Mouse (Mus musculus) cerebellum, postnatal 10 days (tissue): Measurements from ENCODE around the gene Capns1.
"Not testable (repeated sequence)": the region's sequence is repeated elsewhere in the genome, so short reads cannot be mapped to it uniquely, and the experiment has no call there.

ENCODE experiments used
- DNase-seq, 2 experiments: peaks; one replicate each; pipeline ENCODE4 v3.0.0; 2021; ENCODE audit warnings: mixed read lengths in 2 of 2

Capns1 gene

GRCm38 (mm10) chr7:30202895-30203690 is 4.5 kb upstream of the Capns1 start:
- DNase-seq = peak in 1 of 2 experiments; percentile 51

- not testable (repeated sequence) for DNase-seq
These were observed 2.0 kb upstream of the Capns1 start for GRCm38 (mm10) chr7:30200661-30201060.

DNA sequence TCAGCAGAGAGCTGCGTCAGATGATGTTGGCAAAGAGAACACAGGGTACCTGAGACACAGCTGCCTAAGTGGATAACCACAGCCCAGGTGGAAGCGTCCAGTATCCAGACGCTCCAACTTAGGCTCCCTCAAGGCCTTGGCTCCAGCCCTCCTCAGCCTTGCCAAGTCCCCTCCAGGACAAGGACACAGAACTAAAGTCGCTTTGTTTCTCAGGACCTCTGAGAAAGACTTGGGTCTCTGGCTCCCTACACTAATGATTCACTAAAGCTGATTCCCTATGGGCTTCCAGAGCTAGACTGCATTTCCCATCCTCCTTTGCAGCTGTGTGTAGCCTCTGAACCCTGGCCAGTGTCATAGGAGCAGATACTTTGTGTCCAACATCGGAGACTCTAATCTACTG is 1.6 kb upstream of the Capns1 start:
- no peak for DNase-seq

DNA sequence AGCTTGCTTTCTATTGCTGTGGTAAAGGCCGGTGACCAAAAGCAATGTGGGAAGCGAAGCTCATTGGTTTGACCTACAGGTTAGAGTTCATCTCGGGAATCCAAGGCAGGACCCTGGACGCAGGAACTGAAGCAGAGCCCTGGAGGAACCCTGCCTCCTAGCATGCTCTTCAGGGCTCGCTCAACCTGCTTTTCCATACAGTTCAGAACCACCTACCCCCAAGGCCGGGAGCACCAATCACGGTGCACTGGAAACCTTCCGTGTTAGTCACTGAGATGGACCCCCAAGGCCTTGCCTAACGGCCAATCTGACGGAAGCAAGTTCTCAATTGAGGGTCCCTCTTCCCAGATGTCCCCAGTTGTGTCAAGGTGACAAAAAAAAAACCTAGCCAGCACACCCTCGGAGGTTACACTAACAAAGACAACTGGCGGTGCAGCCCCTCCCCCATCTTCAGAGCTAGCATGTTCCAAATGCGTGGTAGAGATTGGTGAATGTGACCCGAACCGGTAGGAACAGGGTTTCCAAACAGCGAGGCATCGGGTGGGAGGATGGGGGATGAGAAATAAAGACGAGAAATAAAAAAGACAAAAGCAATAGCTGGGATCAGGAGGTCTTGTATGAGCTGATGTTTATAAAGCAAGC is 1.0 kb upstream of the Capns1 start:
- no peak for DNase-seq

GRCm38 (mm10) chr7:30197592-30198129 is 950 bp downstream of the Capns1 start:
- DNase-seq = no peak

GRCm38 (mm10) chr7:30196171-30196570 is 2.4 kb downstream of the Capns1 start:
- DNase-seq = no peak

- DNase-seq = no peak
These were observed 3.1 kb downstream of the Capns1 start for GRCm38 (mm10) chr7:30195461-30195860.

DNA sequence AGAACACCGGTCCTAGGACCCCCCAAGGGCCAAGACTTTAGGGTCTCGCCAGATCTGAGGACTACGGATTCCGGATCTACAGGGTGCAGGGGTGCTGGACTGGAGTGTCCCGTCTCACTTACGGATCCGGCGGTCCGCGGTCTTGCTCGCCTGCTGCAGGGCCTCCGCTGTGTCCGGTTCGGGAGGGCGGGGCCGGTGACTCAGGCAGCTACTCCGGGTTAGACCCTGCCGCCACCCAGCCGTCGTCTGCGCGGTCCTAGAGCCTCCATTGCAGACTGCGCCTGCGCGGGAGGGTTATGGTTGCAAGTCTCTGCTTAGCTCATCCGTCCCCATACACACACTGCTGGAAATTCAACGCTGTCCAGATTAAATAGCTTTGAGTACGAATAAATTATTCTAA is 3.7 kb downstream of the Capns1 start:
- peak; percentile 97 to 99 for DNase-seq

- DNase-seq = peak; percentile 83 to 88
These were observed 4.3 kb downstream of the Capns1 start for GRCm38 (mm10) chr7:30194101-30194831.

DNA sequence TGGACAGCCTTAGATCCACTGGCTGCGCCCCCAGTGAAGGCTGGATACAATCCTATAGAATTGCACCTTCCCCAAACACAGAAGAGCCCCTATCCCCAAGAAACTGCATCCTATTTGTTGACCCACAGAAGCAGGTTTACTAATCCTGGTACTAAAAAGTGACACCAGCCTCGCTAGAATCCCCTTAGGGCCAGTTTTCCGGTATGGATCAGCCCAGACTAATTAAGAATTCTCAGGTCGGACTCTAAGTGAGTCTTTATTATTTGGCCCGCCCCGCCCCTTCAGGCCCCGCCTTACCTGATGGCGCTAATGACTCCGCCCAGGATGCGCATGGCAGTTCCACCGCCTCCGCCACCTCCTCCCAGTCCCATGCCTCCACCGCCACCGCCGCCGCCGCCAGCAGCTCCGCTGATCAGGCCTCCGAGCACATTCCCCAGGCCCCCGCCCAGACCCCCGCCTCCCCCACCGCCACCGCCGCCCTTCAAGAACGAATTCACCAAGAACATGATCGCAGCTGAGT is 5.0 kb downstream of the Capns1 start:
- peak; percentile 87 to 91 for DNase-seq

- DNase-seq = peak in 1 of 2 experiments; percentile 20
These were observed 5.6 kb downstream of the Capns1 start for GRCm38 (mm10) chr7:30193013-30193412.

DNA sequence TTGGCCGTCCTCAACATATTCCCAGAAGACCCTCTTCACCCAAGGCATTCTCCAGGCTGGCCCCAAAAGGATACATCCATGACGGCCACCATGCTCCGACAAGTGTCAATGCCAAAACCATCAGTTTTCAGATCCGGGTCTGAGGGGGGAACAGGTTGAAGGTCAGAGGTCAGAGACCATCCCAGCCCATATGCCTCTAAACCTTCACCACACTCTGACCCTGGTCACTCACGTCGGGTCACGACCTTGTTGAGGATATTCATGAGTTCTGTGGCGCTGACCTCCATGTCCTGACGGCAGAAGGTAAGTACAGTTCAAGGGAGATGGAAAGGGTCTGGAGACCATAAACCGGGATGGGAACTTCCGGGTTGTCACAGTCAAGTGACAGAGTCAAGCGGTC is 6.5 kb downstream of the Capns1 start:
- no peak for DNase-seq

DNA sequence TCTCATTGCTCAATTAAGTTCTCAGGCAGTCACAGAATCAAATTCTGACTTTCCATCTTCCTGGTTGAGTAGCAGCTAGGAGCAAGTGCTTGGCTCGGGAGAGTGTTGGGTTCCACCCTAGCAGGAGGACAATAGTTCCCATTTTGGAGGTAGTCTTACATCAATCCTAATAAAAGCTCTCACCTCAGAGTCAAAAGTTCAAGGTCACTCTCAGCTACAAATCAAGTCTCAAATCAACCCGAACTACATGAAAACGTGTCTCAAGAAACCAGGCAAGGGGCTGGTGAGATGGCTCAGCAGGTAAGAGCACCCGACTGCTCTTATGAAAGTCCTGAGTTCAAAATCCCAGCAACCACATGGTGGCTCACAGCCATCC is 9.5 kb downstream of the Capns1 start:
- no peak for DNase-seq

GRCm38 (mm10) chr7:30188344-30189115 is 10.1 kb downstream of the Capns1 start:
- no peak for DNase-seq

GRCm38 (mm10) chr7:30184641-30185348 is 13.8 kb downstream of the Capns1 start:
- no peak for DNase-seq

GRCm38 (mm10) chr7:30183879-30184289 is 14.7 kb downstream of the Capns1 start, which contains the start of gene Cox7a1:
Cox7a1 (plus strand) TSS chr7:30184144.
- peak; percentile 80 to 82 for DNase-seq

DNA sequence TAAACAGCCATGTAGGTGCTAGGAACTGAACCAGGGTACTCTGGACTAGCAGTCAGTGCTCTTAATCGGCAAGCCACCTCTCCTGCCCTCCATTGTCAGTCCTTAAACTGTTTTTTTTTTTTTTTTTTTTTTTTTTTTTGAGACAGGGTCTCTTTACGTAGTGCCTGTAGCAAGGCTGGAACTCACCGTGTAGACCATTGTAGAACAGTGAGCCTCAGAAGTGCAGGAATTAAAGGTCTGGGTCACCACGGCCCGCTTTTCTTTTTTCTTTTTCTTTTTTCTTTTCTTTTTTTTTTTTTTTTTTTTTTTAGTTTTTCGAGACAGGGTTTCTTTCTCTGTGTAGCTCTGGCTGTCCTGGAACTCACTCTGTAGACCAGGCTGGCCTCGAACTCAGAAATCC is 15.4 kb downstream of the Capns1 start:
- not testable (repeated sequence) for DNase-seq

DNA sequence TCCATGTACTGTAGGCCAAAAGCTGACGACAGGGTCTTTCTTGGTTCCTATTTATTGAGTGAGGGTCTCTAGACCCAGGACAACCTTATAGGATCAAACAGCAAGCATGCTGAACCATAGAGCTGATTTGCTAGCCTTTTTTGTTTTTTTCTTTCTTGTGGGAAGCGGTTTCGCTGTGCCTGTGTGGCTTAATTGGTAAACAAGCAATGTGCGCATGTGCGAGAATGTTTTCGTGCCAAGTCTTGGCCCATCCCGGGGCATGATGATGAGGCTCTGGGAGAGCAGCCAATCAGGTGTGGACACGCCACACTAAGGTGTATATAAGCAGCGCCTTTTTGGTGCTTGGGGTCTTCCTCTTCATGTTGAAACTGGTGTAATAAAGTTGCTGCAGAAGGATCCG is 16.7 kb downstream of the Capns1 start:
- not testable (repeated sequence) for DNase-seq

GRCm38 (mm10) chr7:30181308-30181707 is 17.3 kb downstream of the Capns1 start:
- peak; percentile 85 to 90 for DNase-seq

DNA sequence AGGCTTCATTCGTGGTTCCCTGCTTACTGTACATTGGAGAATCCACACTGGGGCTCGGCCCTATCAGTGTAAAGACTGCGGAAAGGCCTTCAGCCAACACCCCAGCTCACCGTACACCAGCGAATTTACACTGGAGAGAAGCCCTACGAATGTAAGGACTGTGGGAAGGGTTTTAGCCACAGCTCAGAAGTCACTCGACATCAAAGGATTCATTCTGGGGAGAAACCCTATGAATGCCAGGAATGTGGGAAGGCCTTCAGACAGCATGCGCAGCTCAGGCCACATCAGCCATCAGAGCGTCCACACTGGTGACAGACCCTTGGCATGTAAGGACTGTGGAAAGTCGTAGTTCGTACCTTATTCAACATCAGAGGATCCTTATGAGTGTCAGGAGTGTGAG is 20.4 kb downstream of the Capns1 start:
- no peak for DNase-seq

- DNase-seq = no peak
These were observed 22.1 kb downstream of the Capns1 start for GRCm38 (mm10) chr7:30176474-30176873.
